In the genomic region with DNA sequence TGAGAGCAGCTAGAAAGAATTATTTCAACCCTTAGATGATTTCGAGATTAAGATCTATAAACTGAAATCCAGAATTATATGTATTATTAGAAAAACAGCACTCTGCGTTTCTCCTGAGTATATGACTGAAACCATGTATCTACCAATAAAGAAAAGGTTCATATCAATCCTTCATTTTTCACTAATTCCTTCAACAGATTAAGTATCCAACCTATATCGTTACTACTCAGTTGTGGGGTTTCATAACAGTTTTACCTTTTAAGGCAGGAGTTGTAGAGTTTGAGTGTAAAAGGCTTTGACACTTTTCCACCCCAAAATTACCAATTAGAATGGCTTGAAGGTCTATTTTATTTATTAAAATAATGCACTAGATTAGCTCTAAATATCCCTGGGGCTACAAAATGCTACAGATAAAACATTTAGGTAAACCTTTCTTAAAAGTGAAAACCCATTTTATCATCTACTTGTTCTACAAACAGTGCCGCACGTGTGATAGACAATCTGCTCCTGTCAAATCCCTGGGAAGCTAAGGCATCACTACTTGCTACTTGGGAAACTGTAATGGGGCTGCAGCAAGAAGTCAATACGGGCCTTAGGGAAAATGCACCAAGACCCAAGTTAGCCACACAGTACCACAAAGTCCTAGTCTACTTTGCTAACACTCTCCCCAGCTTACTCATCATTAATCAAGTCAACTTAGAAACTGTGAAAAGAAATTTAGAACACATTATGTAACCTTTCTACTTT, we compare ENCODE assay signal across 8 mouse cellular contexts. TPM values are rescaled to one million over a fixed set of nuclear protein-coding genes. Genes with fewer than 3 reads are reported as not detected.
A peak's percentile ranks its signal among the peaks of the same experiment; 100 is the strongest.
DNase-seq lines count a peak whose midpoint lies in the region; ATAC-seq lines count a peak whose summit lies in the region.

No protein-coding gene starts in this region.

- no peak for ATAC-seq in embryonic facial prominence, embryonic 15.5 days (ENCODE audit: insufficient number of reproducible peaks, low FRiP score, low TSS enrichment, low read depth)
- ATAC-seq in limb, embryonic 15.5 days (ENCODE audit: insufficient number of reproducible peaks, low FRiP score, low TSS enrichment, low read depth): no peak

- H3K4me2 ChIP-seq in embryonic facial prominence, embryonic 15.5 days (replicated peaks): peak overlapping the region; percentile 59
- peak overlapping the region; percentile 46 for H3K4me2 ChIP-seq in limb, embryonic 15.5 days

- no peaks in the 10 kb centered on the region for H3K27me3 ChIP-seq in embryonic facial prominence, embryonic 15.5 days
- H3K27me3 ChIP-seq in limb, embryonic 15.5 days: no peaks in the 10 kb centered on the region

- peak overlapping the region; percentile 25 for H3K4me3 ChIP-seq in embryonic facial prominence, embryonic 15.5 days (replicated peaks)
- peak overlapping the region; percentile 98 for H3K4me3 ChIP-seq in limb, embryonic 15.5 days

- H3K9ac ChIP-seq in embryonic facial prominence, embryonic 15.5 days: no peak overlapping the region; the same call in 1 of the 2 replicates
- no peak overlapping the region for H3K9ac ChIP-seq in limb, embryonic 15.5 days

- no peaks in the 10 kb centered on the region; the same call in 1 of the 2 replicates for H3K36me3 ChIP-seq in embryonic facial prominence, embryonic 15.5 days
- H3K36me3 ChIP-seq in limb, embryonic 15.5 days: no peaks in the 10 kb centered on the region

- 37% methylated on average over 6 of the region's 6 CpGs for WGBS in embryonic facial prominence, embryonic 15.5 days
- 35% methylated on average over 6 of the region's 6 CpGs for WGBS in limb, embryonic 15.5 days

- H3K9me3 ChIP-seq in embryonic facial prominence, embryonic 15.5 days (replicated peaks): no peaks in the 10 kb centered on the region
- H3K9me3 ChIP-seq in limb, embryonic 15.5 days: no peaks in the 10 kb centered on the region

- H3K27ac ChIP-seq in embryonic facial prominence, embryonic 15.5 days (replicated peaks): no peak overlapping the region
- no peak overlapping the region for H3K27ac ChIP-seq in limb, embryonic 15.5 days

- DNase-seq in embryo, embryonic 11 days: peak; percentile 8
- DNase-seq in embryo, embryonic 10.5 days (ENCODE audit: low spot score): no peak
- peak; percentile 47 for DNase-seq in 3T3-L1 (ENCODE audit: low read depth, low spot score)
- DNase-seq in spleen, adult 12 weeks (ENCODE audit: low spot score): no peak
- DNase-seq in cerebellum, adult 11-12 months: no peak
- DNase-seq in right cerebral cortex, adult 2 months (ENCODE audit: low spot score in 2 of 2): no peak

- peaks cover 12% of the 10 kb centered on the region; the same call in 1 of the 2 replicates for H3K4me1 ChIP-seq in embryonic facial prominence, embryonic 15.5 days
- peaks cover 13% of the 10 kb centered on the region for H3K4me1 ChIP-seq in limb, embryonic 15.5 days

RNA-seq across cellular contexts. Expression of a gene that starts 2.1 kb away (rescaled TPM):
- 131 and 138 TPM in 2 replicates for polyA plus RNA-seq in embryonic facial prominence, embryonic 15.5 days (2015; fragmentation: Nextera tagmentation; extraction: Ambion mirVana)
- polyA plus RNA-seq in limb, embryonic 15.5 days (2015; fragmentation: Nextera tagmentation; extraction: Ambion mirVana): 141 TPM in 2 replicates

RNA-seq across cellular contexts. Expression of a gene that starts 23.0 kb away (rescaled TPM):
- 41.4 and 44.6 TPM in 2 replicates for polyA plus RNA-seq in embryonic facial prominence, embryonic 15.5 days (2015; fragmentation: Nextera tagmentation; extraction: Ambion mirVana)
- polyA plus RNA-seq in limb, embryonic 15.5 days (2015; fragmentation: Nextera tagmentation; extraction: Ambion mirVana): 40.7 and 42.9 TPM in 2 replicates

RNA-seq across cellular contexts. Expression of a gene that starts 32.6 kb away (rescaled TPM):
- polyA plus RNA-seq in embryonic facial prominence, embryonic 15.5 days (2015; fragmentation: Nextera tagmentation; extraction: Ambion mirVana): 1.7 and 2.1 TPM in 2 replicates
- 1.2 and 1.4 TPM in 2 replicates for polyA plus RNA-seq in limb, embryonic 15.5 days (2015; fragmentation: Nextera tagmentation; extraction: Ambion mirVana)

Comparison
In these comparisons a context has a peak if more than half of its experiments do, and no peak if none do; other contexts are left out.
1. DNase-seq: peak in embryo, embryonic 11 days (single experiment) and 3T3-L1 (single experiment); none in embryo, embryonic 10.5 days (single experiment), spleen, adult 12 weeks (single experiment), cerebellum, adult 11-12 months (single experiment) and right cerebral cortex, adult 2 months (0 of 2).